Mouse (Mus musculus) testis, adult 2 months (tissue): Measurements from ENCODE around the gene AC131692.1.

Source experiments
- CTCF ChIP-seq: fragments of 200-500 bp; IDR thresholded peaks from 2 replicates; pipeline ENCODE4 v1.5.1; 2012; ENCODE audit warnings: low read depth, mild to moderate bottlenecking, inconsistent platforms, low read length, moderate library complexity; ENCODE audit not compliant: control insufficient read depth, insufficient read depth, insufficient replicate concordance
- POLR2A ChIP-seq: fragments of 200-500 bp; IDR thresholded peaks from 2 replicates; pipeline ENCODE4 v1.6.1; 2012; ENCODE audit warnings: low read depth, mild to moderate bottlenecking, inconsistent platforms, low read length, moderate library complexity; ENCODE audit not compliant: control insufficient read depth

DNA sequence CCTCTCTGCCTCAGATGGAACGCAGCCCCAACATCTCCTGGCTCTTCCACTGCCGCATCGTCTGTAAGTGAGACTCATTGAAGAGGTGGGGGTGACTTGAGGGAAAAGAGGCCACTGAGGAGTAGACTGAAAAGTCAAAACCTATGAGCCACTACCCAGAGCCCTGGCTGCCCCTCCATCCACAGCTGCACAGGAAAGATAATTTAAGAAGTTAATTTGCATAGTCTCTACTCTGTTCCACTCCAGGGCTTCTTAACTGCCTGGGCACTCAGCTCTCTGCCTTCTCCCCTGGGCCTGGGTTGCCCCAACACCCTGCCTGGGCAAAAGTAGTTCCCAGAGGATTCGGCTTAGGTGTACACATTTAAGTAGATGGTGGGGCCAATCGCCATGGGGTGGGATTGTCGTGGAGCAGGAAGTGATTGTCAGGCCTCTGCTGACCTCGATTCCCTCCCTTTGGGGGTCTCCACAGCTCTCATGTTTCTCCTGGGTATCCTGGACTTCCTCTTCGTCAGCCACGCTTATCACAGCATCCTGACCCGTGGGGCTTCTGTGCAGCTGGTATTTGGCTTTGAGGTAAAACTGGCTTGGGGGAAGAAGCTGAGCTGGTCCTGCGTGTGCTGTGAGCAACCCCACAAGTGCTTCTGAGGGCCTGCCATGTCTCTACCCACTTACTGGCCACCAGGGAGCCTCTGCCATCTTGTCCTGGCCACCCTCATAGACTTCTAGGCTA is 45.4 kb upstream of the AC131692.1 start:
- TF ChIP-seq CTCF (peak; percentile 4; the same call in 1 of the 2 replicates), POLR2A (no peak)
